Comparison of ENCODE assay signal across 8 mouse cellular contexts in genomic region chr10:23448976-23449859, GRCm38 (mm10).
A peak's percentile ranks its signal among the peaks of the same experiment; 100 is the strongest.
DNase-seq lines count a peak whose midpoint lies in the region; ATAC-seq and TF ChIP-seq lines count a peak whose summit lies in the region.

No protein-coding gene starts in this region.

- no peak for TF ChIP-seq CTCF in left cerebral cortex, adult 2 months (IDR thresholded peaks at IDR 0.05)

- DNase-seq in kidney, adult 8-10 months: no peak
- no peak for DNase-seq in embryonic facial prominence, embryonic 10.5 days (ENCODE audit: low spot score)
- DNase-seq in midbrain, embryonic 14.5 days: peak; percentile 32
- no peak for DNase-seq in cerebellum, adult 8-10 months
- DNase-seq in left cerebral cortex, adult 2 months (ENCODE audit: extremely low spot score in 1 of 2, low spot score in 2 of 2): no peak
- no peak for DNase-seq in lung, postnatal 36 days

- WGBS in kidney, embryonic 15.5 days: 27% methylated on average over 16 of the region's 16 CpGs
- WGBS in embryonic facial prominence, embryonic 10.5 days: 65% methylated on average over 16 of the region's 16 CpGs
- 45% methylated on average over 16 of the region's 16 CpGs for WGBS in hindbrain, embryonic 12.5 days
- 45% methylated on average over 16 of the region's 16 CpGs for WGBS in midbrain, embryonic 14.5 days

- no peak overlapping the region for H3K9ac ChIP-seq in kidney, embryonic 15.5 days
- H3K9ac ChIP-seq in hindbrain, embryonic 12.5 days: no peak overlapping the region
- H3K9ac ChIP-seq in midbrain, embryonic 14.5 days (replicated peaks; ENCODE audit: low read length): no peak overlapping the region

- 0 out of 2 replicates have a peak, but pooled peaks have one; percentile 52 for ATAC-seq in kidney, embryonic 15.5 days (replicated peaks; ENCODE audit: low FRiP score)
- peak; percentile 72 for ATAC-seq in hindbrain, embryonic 12.5 days (ENCODE audit: low FRiP score)
- no peak for ATAC-seq in midbrain, embryonic 14.5 days (ENCODE audit: low FRiP score, low TSS enrichment)

- H3K4me2 ChIP-seq in kidney, embryonic 15.5 days: peak overlapping the region; percentile 47
- peak overlapping the region; percentile 43 for H3K4me2 ChIP-seq in hindbrain, embryonic 12.5 days (replicated peaks)
- H3K4me2 ChIP-seq in midbrain, embryonic 14.5 days (ENCODE audit: low read length): peak overlapping the region; percentile 41

- H3K27me3 ChIP-seq in kidney, embryonic 15.5 days: no peaks in the 10 kb centered on the region
- H3K27me3 ChIP-seq in embryonic facial prominence, embryonic 10.5 days (replicated peaks; ENCODE audit: low read depth, poor library complexity, severe bottlenecking): no peaks in the 10 kb centered on the region
- no peaks in the 10 kb centered on the region for H3K27me3 ChIP-seq in hindbrain, embryonic 12.5 days
- no peaks in the 10 kb centered on the region for H3K27me3 ChIP-seq in midbrain, embryonic 14.5 days (ENCODE audit: control insufficient read depth, insufficient read depth, low read length)

- no peaks in the 10 kb centered on the region for H3K9me3 ChIP-seq in kidney, embryonic 15.5 days (replicated peaks)
- no peaks in the 10 kb centered on the region for H3K9me3 ChIP-seq in embryonic facial prominence, embryonic 10.5 days
- no peaks in the 10 kb centered on the region for H3K9me3 ChIP-seq in hindbrain, embryonic 12.5 days (replicated peaks)
- H3K9me3 ChIP-seq in midbrain, embryonic 14.5 days (ENCODE audit: control insufficient read depth, low read length): no peaks in the 10 kb centered on the region

- intact Hi-C loops in left cerebral cortex, adult 2 months (cut with DNase I): no loop called here

- H3K4me1 ChIP-seq in kidney, embryonic 15.5 days: peaks cover 21% of the 10 kb centered on the region
- H3K4me1 ChIP-seq in embryonic facial prominence, embryonic 10.5 days: peaks cover 16% of the 10 kb centered on the region
- peaks cover 13% of the 10 kb centered on the region for H3K4me1 ChIP-seq in hindbrain, embryonic 12.5 days
- peaks cover 5% of the 10 kb centered on the region; the same call in 1 of the 2 replicates for H3K4me1 ChIP-seq in midbrain, embryonic 14.5 days (ENCODE audit: control insufficient read depth, insufficient read depth, low read length)

- peak overlapping the region; percentile 8 for H3K4me3 ChIP-seq in kidney, embryonic 15.5 days (replicated peaks)
- H3K4me3 ChIP-seq in embryonic facial prominence, embryonic 10.5 days: no peak overlapping the region
- peak overlapping the region; percentile 18; the same call in 1 of the 2 replicates for H3K4me3 ChIP-seq in hindbrain, embryonic 12.5 days
- peak overlapping the region; percentile 4; the same call in 1 of the 2 replicates for H3K4me3 ChIP-seq in midbrain, embryonic 14.5 days (replicated peaks; ENCODE audit: low read depth, low read length)
- H3K4me3 ChIP-seq in left cerebral cortex, adult 2 months: no peak overlapping the region

- H3K27ac ChIP-seq in kidney, embryonic 15.5 days: 0 out of 2 replicates have a peak overlapping the region, but pooled peaks have one; percentile 37
- 0 out of 2 replicates have a peak overlapping the region, but pooled peaks have one; percentile 63 for H3K27ac ChIP-seq in embryonic facial prominence, embryonic 10.5 days (replicated peaks)
- H3K27ac ChIP-seq in hindbrain, embryonic 12.5 days: 0 out of 2 replicates have a peak overlapping the region, but pooled peaks have one; percentile 30
- no peak overlapping the region for H3K27ac ChIP-seq in midbrain, embryonic 14.5 days (replicated peaks; ENCODE audit: low read depth, low read length)
- H3K27ac ChIP-seq in left cerebral cortex, adult 2 months: no peak overlapping the region

- no peaks in the 10 kb centered on the region for H3K36me3 ChIP-seq in kidney, embryonic 15.5 days
- H3K36me3 ChIP-seq in embryonic facial prominence, embryonic 10.5 days (replicated peaks): no peaks in the 10 kb centered on the region
- no peaks in the 10 kb centered on the region for H3K36me3 ChIP-seq in hindbrain, embryonic 12.5 days
- H3K36me3 ChIP-seq in midbrain, embryonic 14.5 days (ENCODE audit: control insufficient read depth, insufficient read depth, low read length): no peaks in the 10 kb centered on the region

Comparison
In these comparisons a context has a peak if more than half of its experiments do, and no peak if none do; other contexts are left out.
1. H3K27ac ChIP-seq: peak in kidney, embryonic 15.5 days (single experiment), embryonic facial prominence, embryonic 10.5 days (single experiment) and hindbrain, embryonic 12.5 days (single experiment); none in midbrain, embryonic 14.5 days (single experiment) and left cerebral cortex, adult 2 months (single experiment).
2. H3K4me3 ChIP-seq: peak in kidney, embryonic 15.5 days (single experiment), hindbrain, embryonic 12.5 days (single experiment) and midbrain, embryonic 14.5 days (single experiment); none in embryonic facial prominence, embryonic 10.5 days (single experiment) and left cerebral cortex, adult 2 months (single experiment).
3. Peak in every context shown above with its lines, with median percentiles within 50 percentile points of each other: H3K4me2 ChIP-seq.